ENCODE assay signal across 8 mouse cellular contexts in the genomic region with DNA sequence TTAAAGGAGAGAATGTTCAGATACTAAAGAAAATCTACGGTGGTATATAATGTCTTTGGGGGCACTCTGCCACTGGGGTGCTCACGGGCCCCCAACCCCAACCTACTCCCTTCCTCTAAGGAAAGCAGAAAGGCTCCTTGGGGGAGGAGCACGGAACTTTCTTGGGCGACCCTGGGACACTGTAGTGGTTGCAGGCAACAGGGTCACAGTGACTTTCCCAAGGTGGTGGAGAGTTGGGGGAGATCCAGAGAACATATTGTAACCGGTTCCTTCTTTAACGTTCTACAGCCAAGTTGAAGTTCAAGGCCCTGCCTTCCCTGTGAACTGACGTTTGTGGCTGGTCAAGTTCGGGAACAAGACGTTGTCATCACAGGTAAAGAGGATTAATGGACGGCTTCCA. TPM values are rescaled to one million over a fixed set of nuclear protein-coding genes. Genes with fewer than 3 reads are reported as not detected.
DNase-seq lines count a peak whose midpoint lies in the region; ATAC-seq lines count a peak whose summit lies in the region.
"Had no signal": no experiment of that assay in that cellular context is flagged by ENCODE, and none has a peak within 500 bp of the region (broad histone marks: within the 10 kb centered on the region; RNA-seq: fewer than 3 reads in every experiment).

No protein-coding gene starts in this region.

- no peak overlapping the region for H3K4me2 ChIP-seq in hindbrain, embryonic 13.5 days
- H3K4me2 ChIP-seq in hindbrain, embryonic 11.5 days (replicated peaks; ENCODE audit: low read depth, low read length) = no peak overlapping the region
- H3K4me2 ChIP-seq in midbrain, embryonic 11.5 days = no peak overlapping the region
- H3K4me2 ChIP-seq in midbrain, embryonic 16.5 days (ENCODE audit: low read length) = no peak overlapping the region
- H3K4me2 ChIP-seq in limb, embryonic 15.5 days = 0 out of 2 replicates have a peak overlapping the region, but pooled peaks have one; percentile 92
- H3K4me2 ChIP-seq in stomach, embryonic 15.5 days = peak overlapping the region; percentile 95

- no peaks in the 10 kb centered on the region for H3K36me3 ChIP-seq in hindbrain, embryonic 13.5 days
- no peaks in the 10 kb centered on the region for H3K36me3 ChIP-seq in hindbrain, embryonic 11.5 days (ENCODE audit: control insufficient read depth, insufficient read depth, low read length)
- no peaks in the 10 kb centered on the region for H3K36me3 ChIP-seq in midbrain, embryonic 11.5 days (ENCODE audit: control insufficient read depth, insufficient read depth, low read length)
- no peaks in the 10 kb centered on the region for H3K36me3 ChIP-seq in midbrain, embryonic 16.5 days (ENCODE audit: control insufficient read depth, insufficient read depth, low read length)
- H3K36me3 ChIP-seq in limb, embryonic 15.5 days = no peaks in the 10 kb centered on the region
- H3K36me3 ChIP-seq in stomach, embryonic 15.5 days = no peaks in the 10 kb centered on the region
- H3K36me3 ChIP-seq: G1E had no signal

- DNase-seq in hindbrain, embryonic 11.5 days (ENCODE audit: low spot score) = no peak
- DNase-seq in midbrain, embryonic 11.5 days (ENCODE audit: low spot score, missing footprints) = peak; percentile 80

- no peak overlapping the region for H3K27ac ChIP-seq in hindbrain, embryonic 13.5 days
- no peak overlapping the region for H3K27ac ChIP-seq in hindbrain, embryonic 11.5 days (ENCODE audit: low read depth, low read length)
- H3K27ac ChIP-seq in midbrain, embryonic 11.5 days (ENCODE audit: low read depth, low read length) = no peak overlapping the region
- H3K27ac ChIP-seq in midbrain, embryonic 16.5 days (ENCODE audit: low read length) = no peak overlapping the region
- H3K27ac ChIP-seq in limb, embryonic 15.5 days = no peak overlapping the region
- no peak overlapping the region for H3K27ac ChIP-seq in stomach, embryonic 15.5 days

- H3K4me1 ChIP-seq in hindbrain, embryonic 13.5 days (replicated peaks) = peaks cover 18% of the 10 kb centered on the region
- peaks cover 2% of the 10 kb centered on the region; the same call in 1 of the 2 replicates for H3K4me1 ChIP-seq in hindbrain, embryonic 11.5 days (replicated peaks; ENCODE audit: control insufficient read depth, insufficient read depth, low read length)
- H3K4me1 ChIP-seq in midbrain, embryonic 11.5 days (ENCODE audit: control insufficient read depth, insufficient read depth, low read length) = peaks cover 8% of the 10 kb centered on the region; the same call in 1 of the 2 replicates
- H3K4me1 ChIP-seq in midbrain, embryonic 16.5 days (ENCODE audit: control insufficient read depth, insufficient read depth, low read length) = peaks cover 4% of the 10 kb centered on the region; the same call in 1 of the 2 replicates
- H3K4me1 ChIP-seq in limb, embryonic 15.5 days = peaks cover 20% of the 10 kb centered on the region
- peaks cover 10% of the 10 kb centered on the region; the same call in 1 of the 2 replicates for H3K4me1 ChIP-seq in stomach, embryonic 15.5 days

- 0 out of 2 replicates have a peak overlapping the region, but pooled peaks have one; percentile 58 for H3K4me3 ChIP-seq in hindbrain, embryonic 13.5 days
- no peak overlapping the region for H3K4me3 ChIP-seq in hindbrain, embryonic 11.5 days (ENCODE audit: low read depth, low read length)
- no peak overlapping the region for H3K4me3 ChIP-seq in midbrain, embryonic 11.5 days (ENCODE audit: low read depth, low read length)
- no peak overlapping the region for H3K4me3 ChIP-seq in midbrain, embryonic 16.5 days (ENCODE audit: low read depth, low read length)
- peak overlapping the region; percentile 75; the same call in 1 of the 2 replicates for H3K4me3 ChIP-seq in limb, embryonic 15.5 days
- no peak overlapping the region for H3K4me3 ChIP-seq in stomach, embryonic 15.5 days (replicated peaks)

- peaks cover 89% of the 10 kb centered on the region for H3K27me3 ChIP-seq in hindbrain, embryonic 13.5 days
- H3K27me3 ChIP-seq in hindbrain, embryonic 11.5 days (ENCODE audit: control insufficient read depth, insufficient read depth, low read length) = peaks cover 52% of the 10 kb centered on the region
- H3K27me3 ChIP-seq in midbrain, embryonic 11.5 days (ENCODE audit: control insufficient read depth, insufficient read depth, low read length) = peaks cover 56% of the 10 kb centered on the region
- H3K27me3 ChIP-seq in midbrain, embryonic 16.5 days (ENCODE audit: control insufficient read depth, insufficient read depth, low read depth, low read length) = peaks cover 54% of the 10 kb centered on the region
- H3K27me3 ChIP-seq in limb, embryonic 15.5 days = peaks cover 60% of the 10 kb centered on the region
- H3K27me3 ChIP-seq in stomach, embryonic 15.5 days (replicated peaks) = peaks cover 40% of the 10 kb centered on the region

- no peaks in the 10 kb centered on the region for H3K9me3 ChIP-seq in hindbrain, embryonic 13.5 days
- no peaks in the 10 kb centered on the region for H3K9me3 ChIP-seq in hindbrain, embryonic 11.5 days (ENCODE audit: control insufficient read depth, low read length)
- no peaks in the 10 kb centered on the region for H3K9me3 ChIP-seq in midbrain, embryonic 11.5 days (ENCODE audit: control insufficient read depth, low read length)
- no peaks in the 10 kb centered on the region for H3K9me3 ChIP-seq in midbrain, embryonic 16.5 days (replicated peaks; ENCODE audit: control insufficient read depth, low read length, poor library complexity, severe bottlenecking)
- no peaks in the 10 kb centered on the region for H3K9me3 ChIP-seq in limb, embryonic 15.5 days
- no peaks in the 10 kb centered on the region for H3K9me3 ChIP-seq in stomach, embryonic 15.5 days
- H3K9me3 ChIP-seq: G1E had no signal

- 56% methylated on average over 10 of the region's 10 CpGs for WGBS in hindbrain, embryonic 13.5 days
- 54% methylated on average over 10 of the region's 10 CpGs for WGBS in hindbrain, embryonic 11.5 days
- WGBS in midbrain, embryonic 11.5 days = 57% methylated on average over 10 of the region's 10 CpGs
- WGBS in midbrain, embryonic 16.5 days = 50% methylated on average over 10 of the region's 10 CpGs
- 51% methylated on average over 10 of the region's 10 CpGs for WGBS in limb, embryonic 15.5 days
- 53% methylated on average over 10 of the region's 10 CpGs for WGBS in stomach, embryonic 15.5 days

- ATAC-seq in hindbrain, embryonic 13.5 days (ENCODE audit: low FRiP score) = no peak
- no peak for ATAC-seq in hindbrain, embryonic 11.5 days (ENCODE audit: low FRiP score)
- ATAC-seq in midbrain, embryonic 11.5 days (ENCODE audit: low FRiP score) = no peak
- ATAC-seq in midbrain, embryonic 16.5 days = no peak
- no peak for ATAC-seq in limb, embryonic 15.5 days (ENCODE audit: insufficient number of reproducible peaks, low FRiP score, low TSS enrichment, low read depth)
- ATAC-seq in stomach, embryonic 15.5 days (ENCODE audit: insufficient read depth, low FRiP score, low read depth) = no peak
- no peak for ATAC-seq in megakaryocyte-erythroid progenitor cell, adult 5-6 weeks (replicated peaks; ENCODE audit: low FRiP score, low TSS enrichment, poor library complexity, severe bottlenecking)

- H3K9ac ChIP-seq in hindbrain, embryonic 13.5 days = no peak overlapping the region
- H3K9ac ChIP-seq in hindbrain, embryonic 11.5 days (ENCODE audit: low read depth, low read length) = no peak overlapping the region
- H3K9ac ChIP-seq in midbrain, embryonic 11.5 days (ENCODE audit: low read length) = no peak overlapping the region
- H3K9ac ChIP-seq in midbrain, embryonic 16.5 days (ENCODE audit: low read depth, low read length) = no peak overlapping the region
- H3K9ac ChIP-seq in limb, embryonic 15.5 days = no peak overlapping the region
- H3K9ac ChIP-seq in stomach, embryonic 15.5 days = no peak overlapping the region

RNA-seq across cellular contexts. Expression of gene Ppara, which starts 1.7 kb away (rescaled TPM):
- 1.2 and 1.7 TPM in 2 replicates for polyA plus RNA-seq in hindbrain, embryonic 13.5 days (2015; fragmentation: Nextera tagmentation; extraction: Ambion mirVana)
- 0.49 and 1.5 TPM in 2 replicates for polyA plus RNA-seq in hindbrain, embryonic 11.5 days (2014; fragmentation: Nextera tagmentation; extraction: Ambion mirVana)
- polyA plus RNA-seq in midbrain, embryonic 11.5 days (2014; fragmentation: Nextera tagmentation; extraction: Ambion mirVana) = 0.62 and 0.92 TPM in 2 replicates
- 1.5 and 1.9 TPM in 2 replicates for polyA plus RNA-seq in midbrain, embryonic 16.5 days (2015; fragmentation: Nextera tagmentation; extraction: Ambion mirVana)
- polyA plus RNA-seq in limb, embryonic 15.5 days (2015; fragmentation: Nextera tagmentation; extraction: Ambion mirVana) = 1.7 and 4.8 TPM in 2 replicates
- 8.7 and 9.6 TPM in 2 replicates for polyA plus RNA-seq in stomach, embryonic 15.5 days (2015; fragmentation: Nextera tagmentation; extraction: Ambion mirVana)
- not detected in 2 replicates for total RNA-seq in megakaryocyte-erythroid progenitor cell, adult 5-6 weeks (2014; fragmentation: Nextera tagmentation)
- not detected in 2 replicates for total RNA-seq in megakaryocyte-erythroid progenitor cell, adult 5-6 weeks (2017)
- polyA plus RNA-seq: G1E had no signal

Comparison
In these comparisons a context has a peak if more than half of its experiments do, and no peak if none do; other contexts are left out.
1. H3K4me3 ChIP-seq: peak in hindbrain, embryonic 13.5 days (single experiment) and limb, embryonic 15.5 days (single experiment); none in hindbrain, embryonic 11.5 days (single experiment), midbrain, embryonic 11.5 days (single experiment), midbrain, embryonic 16.5 days (single experiment) and stomach, embryonic 15.5 days (single experiment).
2. H3K4me2 ChIP-seq: peak in limb, embryonic 15.5 days (single experiment) and stomach, embryonic 15.5 days (single experiment); none in hindbrain, embryonic 13.5 days (single experiment), hindbrain, embryonic 11.5 days (single experiment), midbrain, embryonic 11.5 days (single experiment) and midbrain, embryonic 16.5 days (single experiment).